Mouse (Mus musculus) myocyte (in vitro differentiated cells): ENCODE results near the gene Dgkg.

Experiments used
- MAX ChIP-seq: IDR thresholded peaks from one replicate; pipeline ENCODE4 v1.6.1; 2011; ENCODE audit warnings: low read depth, mild to moderate bottlenecking, control low read depth
- POLR2A ChIP-seq: IDR thresholded peaks from one replicate; pipeline ENCODE4 v1.6.1; 2011; ENCODE audit warnings: low read depth, mild to moderate bottlenecking, control low read depth, moderate library complexity; ENCODE audit not compliant: insufficient read length
- TCF3 ChIP-seq: IDR thresholded peaks from one replicate; pipeline ENCODE4 v1.6.1; 2011; ENCODE audit warnings: low read depth, control low read depth; ENCODE audit not compliant: insufficient read length
- USF1 ChIP-seq: IDR thresholded peaks from one replicate; pipeline ENCODE4 v1.6.1; 2011; ENCODE audit warnings: low read depth, mild to moderate bottlenecking, control low read depth, moderate library complexity

GRCm38 (mm10) chr16:22491446-22492166, 165.4 kb downstream of the Dgkg start:
- TF ChIP-seq POLR2A (no peak), TCF3 (no peak), USF1 (no peak), MAX (no peak)
